Mouse (Mus musculus): ENCODE results near the gene Dact3.

GRCm38 (mm10) chr7:16846775-16847174 lies 28.3 kb upstream of the Dact3 start:
- TF ChIP-seq POLR2A (IDR thresholded peaks at IDR 0.05; ENCODE audit: control insufficient read depth, extremely low read depth, insufficient read depth, low read length, poor library complexity) (no peak), CTCF (IDR thresholded peaks at IDR 0.05; ENCODE audit: borderline replicate concordance, control insufficient read depth, extremely low read depth, insufficient read depth, low read length, poor library complexity) (no peak)

Measured in thymus, adult 2 months (tissue).